Mouse (Mus musculus) neural tube, embryonic 15.5 days (tissue): ENCODE measurements around the gene A630001G21Rik. TPM values are rescaled to one million over a fixed set of nuclear protein-coding genes. Genes with fewer than 3 reads are reported as not detected.

Source experiments
- ATAC-seq: fragments of 200-750 bp; cut with Nextera tagmentation; 2 replicates; pipeline ENCODE4 v1.8.0; 2017; ENCODE audit warnings: mild to moderate bottlenecking, moderate TSS enrichment, moderate library complexity; ENCODE audit not compliant: low FRiP score
- H3K27ac ChIP-seq: fragments of 300-500 bp; sonication (generic); replicated peaks from 2 replicates; pipeline ENCODE4 v1.5.1; 2015; ENCODE audit warnings: mild to moderate bottlenecking, inconsistent platforms
- H3K27me3 ChIP-seq: fragments of 300-500 bp; sonication (generic); replicated peaks from 2 replicates; pipeline ENCODE4 v1.6.1; 2015; ENCODE audit warnings: inconsistent platforms
- H3K36me3 ChIP-seq: fragments of 300-500 bp; sonication (generic); 2 replicates; pipeline ENCODE4 v1.6.1; 2015; ENCODE audit warnings: inconsistent platforms
- H3K4me1 ChIP-seq: fragments of 300-500 bp; sonication (generic); 2 replicates; pipeline ENCODE4 v1.6.1; 2015; ENCODE audit warnings: inconsistent platforms
- H3K4me2 ChIP-seq: fragments of 300-500 bp; sonication (generic); 2 replicates; pipeline ENCODE4 v1.6.1; 2015; ENCODE audit warnings: inconsistent platforms, mild to moderate bottlenecking, moderate library complexity
- H3K4me3 ChIP-seq: fragments of 300-500 bp; sonication (generic); replicated peaks from 2 replicates; pipeline ENCODE4 v1.5.1; 2015; ENCODE audit warnings: mild to moderate bottlenecking, inconsistent platforms
- H3K9ac ChIP-seq: fragments of 300-500 bp; sonication (generic); replicated peaks from 2 replicates; pipeline ENCODE4 v1.6.1; 2015; ENCODE audit warnings: mild to moderate bottlenecking, inconsistent platforms
- H3K9me3 ChIP-seq: fragments of 300-500 bp; sonication (generic); replicated peaks from 2 replicates; pipeline ENCODE4 v1.6.1; 2016; ENCODE audit warnings: inconsistent platforms
- WGBS: fragments of 180-500 bp; shearing (Covaris S2); methylation state at CpG from one replicate; pipeline ENCODE4 v1.1.7; 2015; ENCODE audit warnings: mixed read lengths; 5-methylcytosine and 5-hydroxymethylcytosine counted together
- polyA plus RNA-seq: library from polyadenylated mRNA; unstranded; fragments of >200 nt; fragmentation: Nextera tagmentation; extraction: Ambion mirVana; gene quantifications from 2 replicates; pipeline ENCODE4 v1.2.1, GENCODE M21; 2015

A630001G21Rik gene
- polyA plus RNA-seq, 1 experiment from 2014 or later, result 0.45 TPM

DNA sequence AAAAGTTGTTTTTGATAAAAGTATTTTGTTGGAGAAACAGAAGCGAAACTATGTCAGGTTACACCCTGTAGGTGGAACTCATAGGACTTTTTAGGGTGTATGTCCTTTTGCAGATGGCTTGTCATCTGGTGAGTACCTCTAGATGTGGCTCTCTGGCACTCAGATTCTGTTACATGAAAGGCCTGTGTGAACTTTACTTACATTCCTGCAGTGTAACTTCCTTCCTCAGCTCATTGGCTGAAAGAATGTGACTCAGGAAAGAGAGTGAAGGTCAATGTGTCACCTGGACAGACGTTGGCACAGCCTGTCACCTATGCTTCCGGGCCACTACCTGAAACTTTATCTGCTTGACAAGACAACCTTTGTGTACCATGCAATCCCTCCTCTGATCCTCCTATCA, 33.9 kb downstream of the A630001G21Rik start:
- ATAC-seq, result no peak
- H3K9ac ChIP-seq, result no peak overlapping the region
- H3K4me1 ChIP-seq, result peaks cover 6% of the 10 kb centered on the region; the same call in 1 of the 2 replicates
- no peak overlapping the region for H3K4me2 ChIP-seq
- WGBS, result 90% methylated on average over 3 of the region's 3 CpGs
- H3K9me3 ChIP-seq, result no peaks in the 10 kb centered on the region
- H3K27me3 ChIP-seq, result no peaks in the 10 kb centered on the region
- H3K27ac ChIP-seq, result no peak overlapping the region
- no peaks in the 10 kb centered on the region for H3K36me3 ChIP-seq
- H3K4me3 ChIP-seq, result no peak overlapping the region

DNA sequence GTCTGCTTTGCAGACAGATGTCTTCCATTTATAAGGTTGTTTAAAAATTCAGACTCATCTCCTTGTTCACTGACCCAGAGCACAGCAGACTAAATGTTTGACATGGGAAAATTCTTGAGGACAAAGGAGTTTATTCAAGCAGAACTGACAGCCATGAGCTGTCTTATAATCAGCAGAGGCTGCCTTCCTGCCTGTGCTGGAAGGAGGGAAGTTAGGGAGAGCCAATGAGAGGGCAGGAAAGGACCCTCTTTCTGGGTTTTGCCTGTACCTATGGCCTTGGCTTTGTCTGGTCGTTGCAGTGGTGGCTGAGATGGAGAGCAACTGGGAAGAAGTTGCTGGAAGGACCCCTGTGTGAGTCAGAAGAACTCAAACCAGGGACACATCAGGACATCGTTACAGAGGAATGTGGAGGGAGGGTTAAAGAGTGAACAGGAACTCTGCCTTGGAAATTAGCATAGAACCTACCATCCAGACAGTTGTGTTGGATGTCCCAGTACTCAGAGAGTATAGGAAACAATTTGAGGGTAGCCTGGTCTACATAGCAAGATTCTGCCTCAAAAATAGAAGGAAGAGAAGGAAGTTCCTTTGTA, 35.4 kb downstream of the A630001G21Rik start:
- no peak overlapping the region for H3K9ac ChIP-seq
- ATAC-seq, result no peak
- no peaks in the 10 kb centered on the region for H3K36me3 ChIP-seq
- no peak overlapping the region for H3K4me2 ChIP-seq
- WGBS, result 13% methylated on average over 2 of the region's 2 CpGs
- no peaks in the 10 kb centered on the region for H3K9me3 ChIP-seq
- H3K4me3 ChIP-seq, result no peak overlapping the region
- H3K27me3 ChIP-seq, result no peaks in the 10 kb centered on the region
- H3K27ac ChIP-seq, result no peak overlapping the region
- H3K4me1 ChIP-seq, result peaks cover 6% of the 10 kb centered on the region; the same call in 1 of the 2 replicates

DNA sequence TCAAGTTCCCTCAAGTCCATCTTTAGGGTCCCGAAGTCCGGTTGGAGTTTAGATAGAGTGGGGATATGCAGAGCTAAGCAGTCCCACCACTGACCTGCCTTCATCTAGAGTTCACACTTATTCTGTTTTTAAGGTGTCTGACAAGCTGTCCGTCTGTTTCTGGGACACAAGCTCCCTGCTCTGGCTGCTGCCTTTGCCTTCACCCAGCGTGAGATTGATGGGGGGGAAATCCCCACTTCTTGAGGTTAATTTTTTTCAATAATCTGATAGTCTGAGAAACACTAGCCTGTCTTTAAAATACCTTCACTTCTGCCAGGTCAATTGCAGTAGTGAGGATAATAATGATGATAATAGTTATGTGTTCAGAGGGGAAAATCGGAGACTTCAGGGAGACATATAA, 36.1 kb downstream of the A630001G21Rik start:
- Histone ChIP-seq H3K4me2 (no peak overlapping the region), H3K27me3 (no peaks in the 10 kb centered on the region), H3K4me3 (no peak overlapping the region), H3K27ac (no peak overlapping the region), H3K36me3 (no peaks in the 10 kb centered on the region), H3K9ac (no peak overlapping the region), H3K9me3 (no peaks in the 10 kb centered on the region), H3K4me1 (peaks cover 6% of the 10 kb centered on the region; the same call in 1 of the 2 replicates)
- no peak for ATAC-seq
- WGBS, result 52% methylated on average over 5 of the region's 5 CpGs

DNA sequence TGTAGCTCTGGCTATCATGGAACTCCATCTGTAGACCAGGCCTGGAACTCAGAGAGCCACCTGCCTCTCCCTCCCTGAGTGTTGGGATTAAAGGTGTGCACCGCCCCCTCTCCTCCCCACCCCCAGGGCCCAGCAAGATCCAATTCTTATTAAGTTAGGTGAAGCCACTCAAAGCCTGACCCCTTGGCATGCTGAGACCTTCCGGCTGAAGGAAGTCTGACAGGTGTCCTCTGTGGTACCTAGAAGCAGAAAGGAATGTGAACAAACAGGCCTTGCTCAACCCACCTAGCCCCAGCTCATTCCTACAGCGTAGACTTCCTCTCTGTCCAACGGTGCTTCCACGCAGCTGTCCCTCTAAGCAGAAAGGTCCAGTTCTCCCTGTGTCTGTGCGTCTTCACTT, 37.5 kb downstream of the A630001G21Rik start:
- Histone ChIP-seq H3K4me2 (no peak overlapping the region), H3K4me1 (peaks cover 10% of the 10 kb centered on the region), H3K9ac (no peak overlapping the region), H3K36me3 (no peaks in the 10 kb centered on the region), H3K9me3 (no peaks in the 10 kb centered on the region), H3K27ac (no peak overlapping the region), H3K27me3 (no peaks in the 10 kb centered on the region), H3K4me3 (no peak overlapping the region)
- 87% methylated on average over 6 of the region's 6 CpGs for WGBS
- ATAC-seq, result no peak

DNA sequence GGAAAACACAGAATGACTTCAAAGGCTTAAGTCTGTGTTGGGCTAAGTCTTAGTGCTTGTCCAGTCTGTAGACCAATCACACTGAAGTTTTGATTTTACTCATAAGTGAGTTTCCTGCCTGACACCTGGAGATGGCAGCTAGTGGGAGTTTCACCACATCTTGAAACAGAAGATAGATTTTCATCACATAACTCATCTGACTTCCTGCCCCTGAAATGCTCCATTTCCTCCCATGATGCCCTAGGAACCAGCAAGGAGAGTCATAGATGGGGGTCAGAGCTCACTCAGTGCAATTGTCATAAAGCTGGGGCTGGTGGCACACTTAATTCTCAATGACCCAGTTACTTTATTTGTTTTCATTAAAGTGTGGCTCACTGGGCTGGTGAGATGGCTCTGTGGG, 38.6 kb downstream of the A630001G21Rik start:
- H3K27ac ChIP-seq, result no peak overlapping the region

DNA sequence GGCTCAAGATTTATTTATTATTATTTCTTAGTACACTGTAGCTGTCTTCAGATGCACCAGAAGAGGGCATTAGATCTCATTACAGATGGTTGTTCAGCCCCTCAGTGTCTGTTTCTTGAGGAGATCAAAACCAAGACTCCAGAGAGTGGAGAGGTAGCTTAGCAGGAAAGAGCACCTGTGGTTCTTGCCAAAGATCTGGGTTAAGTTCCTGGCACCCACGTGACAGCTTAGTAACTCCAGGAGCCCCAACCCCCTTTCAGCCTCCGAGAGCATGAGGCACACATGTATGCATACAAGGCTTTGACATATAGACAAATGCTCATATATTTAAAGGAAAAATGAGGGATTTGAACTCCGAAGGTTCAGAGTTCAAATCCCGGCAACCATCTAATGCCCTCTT, 39.4 kb downstream of the A630001G21Rik start:
- H3K4me3 ChIP-seq, result no peak overlapping the region
- H3K27me3 ChIP-seq, result no peaks in the 10 kb centered on the region
- no peak overlapping the region for H3K27ac ChIP-seq
- no peak for ATAC-seq
- no peaks in the 10 kb centered on the region for H3K36me3 ChIP-seq
- H3K4me1 ChIP-seq, result peaks cover 10% of the 10 kb centered on the region
- H3K9ac ChIP-seq, result no peak overlapping the region
- 97% methylated on average over 4 of the region's 4 CpGs for WGBS
- no peak overlapping the region for H3K4me2 ChIP-seq
- no peaks in the 10 kb centered on the region for H3K9me3 ChIP-seq

More for the DNA sequence above, 38.6 kb downstream of the A630001G21Rik start:
- H3K4me1 ChIP-seq, result peaks cover 10% of the 10 kb centered on the region
- no peaks in the 10 kb centered on the region for H3K36me3 ChIP-seq
- H3K27me3 ChIP-seq, result no peaks in the 10 kb centered on the region
- H3K4me3 ChIP-seq, result no peak overlapping the region
- ATAC-seq, result no peak
- H3K4me2 ChIP-seq, result no peak overlapping the region
- H3K9ac ChIP-seq, result no peak overlapping the region
- H3K9me3 ChIP-seq, result no peaks in the 10 kb centered on the region

DNA sequence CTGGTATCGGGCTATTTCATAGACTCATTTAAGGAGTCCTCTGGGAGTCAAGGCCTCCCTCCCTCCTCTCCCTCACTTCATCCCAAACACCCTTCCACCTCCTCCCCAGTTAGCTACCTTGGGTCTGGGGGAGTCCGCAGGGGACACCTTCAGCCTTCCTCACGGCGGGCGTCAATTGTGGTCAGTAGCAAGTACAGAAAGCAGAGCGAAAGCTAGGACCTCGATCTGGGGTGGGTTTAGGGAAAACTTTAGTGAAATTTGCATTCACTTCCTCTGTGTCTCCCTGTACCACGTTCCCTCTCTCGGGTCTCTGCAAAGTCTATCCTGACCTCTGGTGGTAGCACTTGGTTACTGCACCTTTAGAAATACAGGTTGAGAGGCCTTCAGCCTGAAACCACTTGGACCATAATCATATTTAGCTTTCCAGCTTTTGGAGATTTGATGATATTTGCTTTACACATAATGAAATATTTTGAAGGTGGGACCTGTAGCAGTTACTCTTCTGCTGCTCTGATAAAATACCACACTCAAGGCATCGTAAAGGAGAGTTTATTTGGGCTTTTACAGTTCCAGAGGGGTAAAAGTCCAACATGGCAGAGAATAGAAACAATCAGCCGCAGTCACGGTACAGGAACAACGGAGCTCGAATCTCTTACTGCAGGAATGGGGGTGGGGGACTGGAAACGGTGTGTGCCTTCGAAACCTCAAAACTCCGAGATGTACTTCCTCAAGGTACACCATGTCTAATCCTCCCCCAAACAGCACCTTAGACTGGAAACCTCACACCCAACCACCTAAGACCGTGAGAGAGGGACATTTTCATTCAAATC, 41.9 kb downstream of the A630001G21Rik start:
- H3K9ac ChIP-seq, result no peak overlapping the region
- H3K9me3 ChIP-seq, result no peaks in the 10 kb centered on the region
- peak; percentile 76 for ATAC-seq
- H3K4me2 ChIP-seq, result peak overlapping the region; percentile 47
- 39% methylated on average over 18 of the region's 18 CpGs for WGBS
- no peak overlapping the region for H3K27ac ChIP-seq
- peaks cover 4% of the 10 kb centered on the region for H3K4me1 ChIP-seq
- H3K36me3 ChIP-seq, result no peaks in the 10 kb centered on the region
- H3K4me3 ChIP-seq, result peak overlapping the region; percentile 17
- no peaks in the 10 kb centered on the region for H3K27me3 ChIP-seq

DNA sequence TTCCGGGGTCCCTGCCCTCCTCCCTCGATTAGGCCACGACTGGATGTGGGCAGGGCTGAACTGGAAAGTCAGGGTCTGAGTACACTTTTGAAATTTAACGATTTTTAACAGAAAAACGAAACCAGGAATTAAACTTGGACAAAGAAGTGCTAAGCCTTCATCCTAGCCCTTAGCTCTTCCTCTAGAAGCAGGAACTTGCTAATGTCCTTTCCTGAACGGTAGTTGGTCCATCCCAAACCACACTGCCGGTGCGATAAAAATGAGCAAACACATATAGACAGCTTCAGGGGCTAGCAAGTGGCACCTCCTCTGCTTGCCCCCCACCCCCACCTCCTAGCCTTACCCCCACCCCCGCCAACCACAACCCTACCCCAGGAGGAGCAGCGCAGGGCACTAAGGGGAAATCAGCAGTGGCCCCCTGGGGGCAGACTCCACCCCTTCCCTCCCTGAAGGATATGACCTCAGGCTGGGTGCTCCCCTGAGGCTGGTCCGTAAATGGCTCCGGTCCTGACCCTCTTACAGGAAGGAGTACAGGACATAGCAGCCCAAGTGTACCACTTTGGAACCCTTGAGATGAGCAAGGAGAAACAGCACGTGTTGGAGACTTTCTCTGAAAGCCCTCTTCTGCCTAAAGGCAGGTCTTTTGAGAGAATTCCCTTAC, 42.9 kb downstream of the A630001G21Rik start:
- ATAC-seq, result peak; percentile 33; the same call in 1 of the 2 replicates
- H3K36me3 ChIP-seq, result no peaks in the 10 kb centered on the region
- H3K4me1 ChIP-seq, result peaks cover 4% of the 10 kb centered on the region
- WGBS, result 74% methylated on average over 13 of the region's 13 CpGs
- no peak overlapping the region for H3K4me3 ChIP-seq
- H3K4me2 ChIP-seq, result no peak overlapping the region
- H3K27me3 ChIP-seq, result no peaks in the 10 kb centered on the region
- H3K9ac ChIP-seq, result no peak overlapping the region
- H3K9me3 ChIP-seq, result no peaks in the 10 kb centered on the region
- H3K27ac ChIP-seq, result no peak overlapping the region

DNA sequence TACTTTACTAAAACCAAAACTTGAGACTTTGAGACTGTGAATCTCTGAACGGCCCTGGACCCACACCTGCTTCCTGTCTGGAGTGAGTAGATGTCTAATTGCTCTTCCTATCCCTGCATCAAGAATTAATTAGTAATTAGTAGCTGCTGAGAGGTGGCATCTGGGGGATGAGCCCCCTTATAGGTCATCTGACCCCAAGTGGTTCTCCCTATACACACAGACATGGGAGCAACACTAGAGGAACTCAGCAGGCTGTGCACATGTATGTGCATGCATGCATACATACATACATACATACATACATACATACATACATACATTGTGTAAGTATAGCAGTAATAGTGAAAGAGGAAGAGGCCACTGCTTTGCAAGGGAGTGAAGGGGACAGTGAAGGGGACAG, 43.9 kb downstream of the A630001G21Rik start:
- ATAC-seq, result no peak
- no peaks in the 10 kb centered on the region for H3K36me3 ChIP-seq
- no peak overlapping the region for H3K4me3 ChIP-seq
- H3K4me1 ChIP-seq, result peaks cover 4% of the 10 kb centered on the region
- no peak overlapping the region for H3K27ac ChIP-seq
- WGBS, result 88% methylated on average over 1 of the region's 1 CpGs
- no peaks in the 10 kb centered on the region for H3K9me3 ChIP-seq
- H3K9ac ChIP-seq, result no peak overlapping the region
- H3K27me3 ChIP-seq, result no peaks in the 10 kb centered on the region
- no peak overlapping the region for H3K4me2 ChIP-seq

DNA sequence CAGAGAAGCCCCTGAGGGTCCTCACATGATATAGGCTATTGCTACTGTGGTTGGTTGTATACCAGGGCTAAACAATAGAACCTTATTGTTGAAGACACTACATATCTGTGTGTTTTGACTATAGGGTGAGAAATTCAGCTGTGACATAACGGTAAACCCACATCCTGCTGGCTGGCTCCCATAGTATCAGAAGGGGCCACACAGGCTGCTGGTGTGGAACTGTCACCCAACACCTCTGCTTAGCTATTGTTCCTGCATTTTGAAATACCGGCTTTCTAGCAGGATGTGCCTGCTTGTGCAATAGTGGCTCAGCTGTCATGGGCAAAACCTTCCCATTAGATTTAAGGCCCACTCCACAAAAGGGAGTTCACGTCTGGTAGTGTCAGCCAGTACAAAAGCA, 45.9 kb downstream of the A630001G21Rik start:
- H3K4me3 ChIP-seq, result no peak overlapping the region
- WGBS, result 70% methylated on average over 3 of the region's 3 CpGs
- H3K27me3 ChIP-seq, result no peaks in the 10 kb centered on the region
- H3K36me3 ChIP-seq, result no peaks in the 10 kb centered on the region
- no peak overlapping the region for H3K4me2 ChIP-seq
- H3K4me1 ChIP-seq, result peaks cover 4% of the 10 kb centered on the region
- H3K27ac ChIP-seq, result no peak overlapping the region
- ATAC-seq, result no peak
- no peak overlapping the region for H3K9ac ChIP-seq
- H3K9me3 ChIP-seq, result no peaks in the 10 kb centered on the region

DNA sequence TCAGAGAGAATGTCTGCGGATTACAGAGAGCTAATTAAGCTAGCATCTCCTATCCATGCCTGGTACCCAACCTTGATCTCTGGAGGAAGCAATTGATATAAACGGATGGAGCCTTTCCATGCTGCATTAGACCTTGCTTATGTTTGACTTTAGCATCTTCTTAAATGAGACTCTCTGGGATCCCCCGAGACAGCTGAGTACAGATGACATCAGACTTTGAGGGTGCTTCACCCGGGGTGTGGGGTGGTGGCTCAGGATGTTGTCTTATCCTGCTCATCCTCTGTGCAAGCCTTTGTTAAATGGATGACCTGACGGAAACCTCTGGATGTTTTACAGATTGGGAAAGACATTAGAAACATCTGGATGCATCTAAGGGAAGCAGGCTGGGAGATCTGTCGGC, 48.0 kb downstream of the A630001G21Rik start:
- Histone ChIP-seq H3K9me3 (no peaks in the 10 kb centered on the region), H3K27me3 (no peaks in the 10 kb centered on the region), H3K4me2 (no peak overlapping the region), H3K36me3 (no peaks in the 10 kb centered on the region), H3K9ac (no peak overlapping the region), H3K27ac (no peak overlapping the region), H3K4me1 (no peaks in the 10 kb centered on the region), H3K4me3 (no peak overlapping the region)
- WGBS, result 84% methylated on average over 6 of the region's 6 CpGs
- ATAC-seq, result no peak
